Mouse (Mus musculus) midbrain, embryonic 11.5 days (tissue): ENCODE measurements around the gene Ctnnd2. TPM values are rescaled to one million over a fixed set of nuclear protein-coding genes. Genes with fewer than 3 reads are reported as not detected.

Experiments used
- ATAC-seq: fragments of 200-750 bp; cut with Nextera tagmentation; 2 replicates; pipeline ENCODE4 v1.8.0; 2017; ENCODE audit warnings: moderate TSS enrichment, moderate library complexity; ENCODE audit not compliant: low FRiP score
- DNase-seq: peaks from one replicate; pipeline ENCODE4 v3.0.0; 2015; ENCODE audit warnings: low spot score; ENCODE audit errors: missing footprints
- H3K27ac ChIP-seq: fragments of 300-500 bp; sonication (generic); 2 replicates; pipeline ENCODE4 v1.5.1; 2014; ENCODE audit warnings: low read depth, low read length
- H3K27me3 ChIP-seq: fragments of 300-500 bp; sonication (generic); 2 replicates; pipeline ENCODE4 v1.6.1; 2014; ENCODE audit warnings: mild to moderate bottlenecking, low read length, moderate library complexity, mixed read lengths; ENCODE audit not compliant: control insufficient read depth, insufficient read depth
- H3K36me3 ChIP-seq: fragments of 300-500 bp; sonication (generic); 2 replicates; pipeline ENCODE4 v1.6.1; 2014; ENCODE audit warnings: mild to moderate bottlenecking, low read length, moderate library complexity, mixed read lengths; ENCODE audit not compliant: control insufficient read depth, insufficient read depth
- H3K4me1 ChIP-seq: fragments of 300-500 bp; sonication (generic); 2 replicates; pipeline ENCODE4 v1.6.1; 2014; ENCODE audit warnings: low read length; ENCODE audit not compliant: control insufficient read depth, insufficient read depth
- H3K4me2 ChIP-seq: fragments of 300-500 bp; sonication (generic); 2 replicates; pipeline ENCODE4 v1.6.1; 2014; ENCODE audit warnings: mild to moderate bottlenecking, moderate library complexity
- H3K4me3 ChIP-seq: fragments of 300-500 bp; sonication (generic); 2 replicates; pipeline ENCODE4 v1.5.1; 2014; ENCODE audit warnings: low read depth, low read length
- H3K9ac ChIP-seq: fragments of 300-500 bp; sonication (generic); 2 replicates; pipeline ENCODE4 v1.6.1; 2014; ENCODE audit warnings: low read length
- H3K9me3 ChIP-seq: fragments of 300-500 bp; sonication (generic); 2 replicates; pipeline ENCODE4 v1.6.1; 2016; ENCODE audit warnings: low read length; ENCODE audit not compliant: control insufficient read depth
- WGBS: fragments of 180-500 bp; shearing (Covaris S2); extraction: QIAGEN DNeasy Blood & Tissue Kit; methylation state at CpG from one replicate; pipeline ENCODE4 v1.1.7; 2014; 5-methylcytosine and 5-hydroxymethylcytosine counted together
- polyA plus RNA-seq: library from polyadenylated mRNA; unstranded; fragments of >200 nt; fragmentation: Nextera tagmentation; extraction: Ambion mirVana; gene quantifications from 2 replicates; pipeline ENCODE4 v1.2.1, GENCODE M21; 2014

Ctnnd2 gene
- polyA plus RNA-seq, 1 experiment from 2014 or later = 19.7 TPM

GRCm38 (mm10) chr15:30617932-30618331, 445.5 kb downstream of the Ctnnd2 start:
- Histone ChIP-seq H3K4me1 (no peaks in the 10 kb centered on the region), H3K4me2 (no peak overlapping the region), H3K27ac (no peak overlapping the region), H3K9me3 (no peaks in the 10 kb centered on the region), H3K36me3 (no peaks in the 10 kb centered on the region), H3K4me3 (no peak overlapping the region), H3K9ac (no peak overlapping the region), H3K27me3 (no peaks in the 10 kb centered on the region)
- ATAC-seq = no peak
- 84% methylated on average over 2 of the region's 2 CpGs for WGBS
- no peak for DNase-seq

GRCm38 (mm10) chr15:30628524-30628923, 456.1 kb downstream of the Ctnnd2 start:
- ATAC-seq (no peak), DNase-seq (no peak)
- Histone ChIP-seq H3K4me3 (no peak overlapping the region), H3K4me2 (no peak overlapping the region), H3K4me1 (no peaks in the 10 kb centered on the region; the same call in 1 of the 2 replicates), H3K27me3 (no peaks in the 10 kb centered on the region), H3K9ac (no peak overlapping the region), H3K27ac (no peak overlapping the region), H3K36me3 (no peaks in the 10 kb centered on the region), H3K9me3 (no peaks in the 10 kb centered on the region)
- WGBS = 28% methylated on average over 3 of the region's 3 CpGs

- Histone ChIP-seq H3K4me2 (no peak overlapping the region), H3K4me1 (peaks cover 4% of the 10 kb centered on the region), H3K27ac (no peak overlapping the region), H3K36me3 (no peaks in the 10 kb centered on the region), H3K4me3 (no peak overlapping the region), H3K9me3 (no peaks in the 10 kb centered on the region), H3K27me3 (no peaks in the 10 kb centered on the region), H3K9ac (no peak overlapping the region)
- DNase-seq (no peak), ATAC-seq (no peak)
- 84% methylated on average over 7 of the region's 7 CpGs for WGBS
Measured at GRCm38 (mm10) chr15:30632113-30632735, 459.8 kb downstream of the Ctnnd2 start.

GRCm38 (mm10) chr15:30633917-30634316, 461.5 kb downstream of the Ctnnd2 start:
- no peak overlapping the region for H3K4me3 ChIP-seq
- H3K4me2 ChIP-seq = no peak overlapping the region
- DNase-seq (no peak), ATAC-seq (peak; percentile 48; the same call in 1 of the 2 replicates)
- peaks cover 4% of the 10 kb centered on the region for H3K4me1 ChIP-seq
- no peaks in the 10 kb centered on the region for H3K36me3 ChIP-seq
- no peak overlapping the region for H3K9ac ChIP-seq
- H3K9me3 ChIP-seq = no peaks in the 10 kb centered on the region
- no peaks in the 10 kb centered on the region for H3K27me3 ChIP-seq
- H3K27ac ChIP-seq = no peak overlapping the region
- 56% methylated on average over 2 of the region's 2 CpGs for WGBS

- 12% methylated on average over 5 of the region's 5 CpGs for WGBS
- Histone ChIP-seq H3K36me3 (no peaks in the 10 kb centered on the region), H3K9ac (no peak overlapping the region), H3K9me3 (no peaks in the 10 kb centered on the region), H3K27ac (no peak overlapping the region), H3K4me1 (peaks cover 4% of the 10 kb centered on the region), H3K4me3 (no peak overlapping the region), H3K4me2 (no peak overlapping the region), H3K27me3 (no peaks in the 10 kb centered on the region)
- DNase-seq = peak; percentile 86
- ATAC-seq = peak; percentile 94
Measured at GRCm38 (mm10) chr15:30634522-30634921, 462.1 kb downstream of the Ctnnd2 start.

- no peaks in the 10 kb centered on the region for H3K4me1 ChIP-seq
- ATAC-seq (no peak), DNase-seq (no peak)
- no peak overlapping the region for H3K9ac ChIP-seq
- H3K27ac ChIP-seq = no peak overlapping the region
- no peaks in the 10 kb centered on the region for H3K36me3 ChIP-seq
- 91% methylated on average over 5 of the region's 5 CpGs for WGBS
- H3K4me3 ChIP-seq = no peak overlapping the region
- no peaks in the 10 kb centered on the region for H3K9me3 ChIP-seq
- no peak overlapping the region for H3K4me2 ChIP-seq
- no peaks in the 10 kb centered on the region for H3K27me3 ChIP-seq
Measured at GRCm38 (mm10) chr15:30640651-30641050, 468.3 kb downstream of the Ctnnd2 start.

GRCm38 (mm10) chr15:30645688-30646087, 473.3 kb downstream of the Ctnnd2 start:
- Histone ChIP-seq H3K27ac (no peak overlapping the region), H3K9ac (no peak overlapping the region), H3K27me3 (peaks cover 9% of the 10 kb centered on the region), H3K36me3 (no peaks in the 10 kb centered on the region), H3K4me3 (no peak overlapping the region), H3K4me1 (peaks cover 8% of the 10 kb centered on the region), H3K4me2 (no peak overlapping the region), H3K9me3 (no peaks in the 10 kb centered on the region)
- DNase-seq (peak; percentile 83), ATAC-seq (no peak)
- 4% methylated on average over 1 of the region's 1 CpGs for WGBS

GRCm38 (mm10) chr15:30646501-30647431, 474.4 kb downstream of the Ctnnd2 start:
- peak; percentile 77 for ATAC-seq

GRCm38 (mm10) chr15:30647679-30648311, 475.4 kb downstream of the Ctnnd2 start:
- no peak overlapping the region for H3K27ac ChIP-seq
- no peak overlapping the region for H3K4me3 ChIP-seq
- WGBS = 36% methylated on average over 7 of the region's 7 CpGs
- ATAC-seq (no peak), DNase-seq (no peak)
- no peaks in the 10 kb centered on the region for H3K36me3 ChIP-seq
- H3K27me3 ChIP-seq = peaks cover 9% of the 10 kb centered on the region
- peaks cover 8% of the 10 kb centered on the region for H3K4me1 ChIP-seq
- H3K9ac ChIP-seq = no peak overlapping the region
- peak overlapping the region; percentile 98; the same call in 1 of the 2 replicates for H3K4me2 ChIP-seq
- H3K9me3 ChIP-seq = no peaks in the 10 kb centered on the region

More at GRCm38 (mm10) chr15:30646501-30647431, 474.4 kb downstream of the Ctnnd2 start:
- Histone ChIP-seq H3K36me3 (no peaks in the 10 kb centered on the region), H3K4me2 (peak overlapping the region; percentile 98), H3K4me1 (peaks cover 8% of the 10 kb centered on the region), H3K4me3 (peak overlapping the region; percentile 56), H3K27ac (no peak overlapping the region), H3K9me3 (no peaks in the 10 kb centered on the region), H3K9ac (peak overlapping the region; percentile 72), H3K27me3 (peaks cover 9% of the 10 kb centered on the region)
- WGBS = 2% methylated on average over 50 of the region's 94 CpGs
- DNase-seq = peak; percentile 93
